In genomic region chr4:116175136-116175535, GRCm38 (mm10) we compare ENCODE assay signal across 18 mouse cellular contexts. TPM values are rescaled to one million over a fixed set of nuclear protein-coding genes. Genes with fewer than 3 reads are reported as not detected.
A peak's percentile ranks its signal among the peaks of the same experiment; 100 is the strongest.
DNase-seq lines count a peak whose midpoint lies in the region; ATAC-seq and TF ChIP-seq lines count a peak whose summit lies in the region.
"Had no signal": no experiment of that assay in that cellular context is flagged by ENCODE, and none has a peak within 500 bp of the region (broad histone marks: within the 10 kb centered on the region; RNA-seq: fewer than 3 reads in every experiment).

No protein-coding gene starts in this region.

- H3K4me1 ChIP-seq in heart, embryonic 10.5 days = peaks cover 46% of the 10 kb centered on the region
- peaks cover 28% of the 10 kb centered on the region for H3K4me1 ChIP-seq in intestine, embryonic 14.5 days (replicated peaks; ENCODE audit: control insufficient read depth, insufficient read depth, low read length)
- peaks cover 13% of the 10 kb centered on the region for H3K4me1 ChIP-seq in intestine, postnatal 0 days (replicated peaks; ENCODE audit: control insufficient read depth, insufficient read depth, low read length)
- H3K4me1 ChIP-seq in lung, postnatal 0 days (ENCODE audit: insufficient read depth, low read depth, low read length) = peaks cover 10% of the 10 kb centered on the region
- H3K4me1 ChIP-seq in stomach, embryonic 16.5 days (ENCODE audit: control insufficient read depth, insufficient read depth, low read length) = peaks cover 24% of the 10 kb centered on the region

- H3K9me3 ChIP-seq in heart, embryonic 10.5 days = no peaks in the 10 kb centered on the region
- no peaks in the 10 kb centered on the region for H3K9me3 ChIP-seq in intestine, embryonic 14.5 days (ENCODE audit: control insufficient read depth, low read length)
- no peaks in the 10 kb centered on the region for H3K9me3 ChIP-seq in intestine, postnatal 0 days (ENCODE audit: control insufficient read depth)
- H3K9me3 ChIP-seq in lung, postnatal 0 days (ENCODE audit: low read length) = no peaks in the 10 kb centered on the region
- no peaks in the 10 kb centered on the region for H3K9me3 ChIP-seq in stomach, embryonic 16.5 days (replicated peaks; ENCODE audit: control insufficient read depth, low read length)
- H3K9me3 ChIP-seq: embryonic facial prominence, embryonic 12.5 days; forebrain, embryonic 10.5 days; hindbrain, embryonic 15.5 days; limb, embryonic 13.5 days had no signal

- H3K4me2 ChIP-seq in intestine, embryonic 14.5 days (ENCODE audit: low read length) = no peak overlapping the region
- no peak overlapping the region for H3K4me2 ChIP-seq in intestine, postnatal 0 days (replicated peaks; ENCODE audit: low read depth)
- no peak overlapping the region for H3K4me2 ChIP-seq in lung, postnatal 0 days (replicated peaks; ENCODE audit: low read depth, low read length)
- no peak overlapping the region for H3K4me2 ChIP-seq in stomach, embryonic 16.5 days (ENCODE audit: low read depth, low read length)
- H3K4me2 ChIP-seq: embryonic facial prominence, embryonic 12.5 days; hindbrain, embryonic 15.5 days; limb, embryonic 13.5 days had no signal

- no peak for TF ChIP-seq CTCF in intestine, postnatal 0 days (IDR thresholded peaks at IDR 0.05; ENCODE audit: low read depth)
- no peak for TF ChIP-seq CTCF in lung, postnatal 0 days (IDR thresholded peaks at IDR 0.05)

- H3K4me3 ChIP-seq in heart, embryonic 10.5 days = no peak overlapping the region
- no peak overlapping the region for H3K4me3 ChIP-seq in intestine, embryonic 14.5 days (ENCODE audit: low read depth, low read length)
- H3K4me3 ChIP-seq in intestine, postnatal 0 days (ENCODE audit: low read depth, low read length) = no peak overlapping the region
- no peak overlapping the region for H3K4me3 ChIP-seq in lung, postnatal 0 days (ENCODE audit: low read depth, low read length)
- no peak overlapping the region for H3K4me3 ChIP-seq in stomach, embryonic 16.5 days (replicated peaks; ENCODE audit: low read length)
- H3K4me3 ChIP-seq: embryonic facial prominence, embryonic 12.5 days; forebrain, embryonic 10.5 days; hindbrain, embryonic 15.5 days; limb, embryonic 13.5 days had no signal

- no peak for TF ChIP-seq EP300 in lung, postnatal 0 days (IDR thresholded peaks at IDR 0.05)

- intact Hi-C loops in heart, postnatal 25 days (cut with DNase I) = no loop called here

- peak overlapping the region; percentile 87 for H3K27ac ChIP-seq in heart, embryonic 10.5 days
- H3K27ac ChIP-seq in intestine, embryonic 14.5 days (ENCODE audit: low read depth) = peak overlapping the region; percentile 85
- no peak overlapping the region for H3K27ac ChIP-seq in intestine, postnatal 0 days (ENCODE audit: low read depth, low read length)
- peak overlapping the region; percentile 95 for H3K27ac ChIP-seq in lung, postnatal 0 days (ENCODE audit: low read length)
- H3K27ac ChIP-seq in stomach, embryonic 16.5 days (ENCODE audit: low read length) = peak overlapping the region; percentile 60
- H3K27ac ChIP-seq: embryonic facial prominence, embryonic 12.5 days had no signal

- H3K9ac ChIP-seq in intestine, embryonic 14.5 days (ENCODE audit: low read length) = no peak overlapping the region
- no peak overlapping the region for H3K9ac ChIP-seq in intestine, postnatal 0 days (ENCODE audit: low read depth, low read length)
- H3K9ac ChIP-seq in lung, postnatal 0 days (replicated peaks; ENCODE audit: low read depth) = no peak overlapping the region; the same call in 1 of the 2 replicates
- H3K9ac ChIP-seq in stomach, embryonic 16.5 days (ENCODE audit: low read length) = no peak overlapping the region
- H3K9ac ChIP-seq: embryonic facial prominence, embryonic 12.5 days; hindbrain, embryonic 15.5 days; limb, embryonic 13.5 days had no signal

- ATAC-seq in intestine, embryonic 14.5 days (replicated peaks; ENCODE audit: low FRiP score, low TSS enrichment, low read depth) = no peak
- no peak for ATAC-seq in intestine, postnatal 0 days
- no peak for ATAC-seq in lung, postnatal 0 days
- ATAC-seq in stomach, embryonic 16.5 days (ENCODE audit: insufficient read depth, low FRiP score) = no peak
- ATAC-seq: activated CD4-positive, CD25-positive, alpha-beta regulatory T cell, adult 4 months had no signal

- no peaks in the 10 kb centered on the region for H3K27me3 ChIP-seq in heart, embryonic 10.5 days (ENCODE audit: insufficient read depth, poor library complexity, severe bottlenecking)
- no peaks in the 10 kb centered on the region for H3K27me3 ChIP-seq in intestine, embryonic 14.5 days (replicated peaks; ENCODE audit: control insufficient read depth, insufficient read depth, low read length)
- no peaks in the 10 kb centered on the region for H3K27me3 ChIP-seq in intestine, postnatal 0 days (replicated peaks; ENCODE audit: control insufficient read depth, insufficient read depth, low read length)
- H3K27me3 ChIP-seq in lung, postnatal 0 days (replicated peaks; ENCODE audit: insufficient read depth, low read length) = no peaks in the 10 kb centered on the region
- H3K27me3 ChIP-seq in stomach, embryonic 16.5 days (ENCODE audit: control insufficient read depth, insufficient read depth, low read length) = no peaks in the 10 kb centered on the region
- H3K27me3 ChIP-seq: embryonic facial prominence, embryonic 12.5 days; hindbrain, embryonic 15.5 days; limb, embryonic 13.5 days had no signal

- no peaks in the 10 kb centered on the region for H3K36me3 ChIP-seq in heart, embryonic 10.5 days
- H3K36me3 ChIP-seq in intestine, embryonic 14.5 days (ENCODE audit: control insufficient read depth, insufficient read depth, low read length) = no peaks in the 10 kb centered on the region
- H3K36me3 ChIP-seq in intestine, postnatal 0 days (ENCODE audit: control insufficient read depth, insufficient read depth) = no peaks in the 10 kb centered on the region
- H3K36me3 ChIP-seq in lung, postnatal 0 days (ENCODE audit: insufficient read depth, low read length) = no peaks in the 10 kb centered on the region
- no peaks in the 10 kb centered on the region for H3K36me3 ChIP-seq in stomach, embryonic 16.5 days (ENCODE audit: control insufficient read depth, insufficient read depth, low read length)
- H3K36me3 ChIP-seq: embryonic facial prominence, embryonic 12.5 days; forebrain, embryonic 10.5 days; hindbrain, embryonic 15.5 days; limb, embryonic 13.5 days had no signal

- no peak for DNase-seq in heart, embryonic 10.5 days (ENCODE audit: low spot score)
- no peak for DNase-seq in heart, postnatal 25 days (ENCODE audit: low spot score)
- DNase-seq in intestine, embryonic 14.5 days (ENCODE audit: low spot score) = no peak
- no peak for DNase-seq in lung, postnatal 0 days (ENCODE audit: low spot score)
- no peak for DNase-seq in lung, postnatal 4 days
- DNase-seq: layer of hippocampus, postnatal 36 days; thymus, postnatal 4 days had no signal

RNA-seq across cellular contexts. Expression of gene Gm49337, which starts 2.0 kb away (rescaled TPM):
- not detected in 2 replicates for polyA plus RNA-seq in heart, embryonic 10.5 days (2016; fragmentation: Nextera tagmentation; extraction: Ambion mirVana)
- under 1 TPM in 1 of 2 experiments, not detected in 1; 0.39 TPM for total RNA-seq in heart, postnatal 25 days (2021)
- polyA plus RNA-seq in intestine, embryonic 14.5 days (2014; fragmentation: Nextera tagmentation; extraction: Ambion mirVana) = not detected in 2 replicates
- not detected in 2 replicates for polyA plus RNA-seq in intestine, postnatal 0 days (2015; fragmentation: Nextera tagmentation; extraction: Ambion mirVana)
- polyA plus RNA-seq in lung, postnatal 0 days (2015; fragmentation: Nextera tagmentation; extraction: Ambion mirVana) = not detected in 2 replicates
- not detected in 2 replicates for polyA plus RNA-seq in stomach, embryonic 16.5 days (2015; fragmentation: Nextera tagmentation; extraction: Ambion mirVana)
- total RNA-seq: adrenal gland, postnatal 4 days; neutrophil, adult 5-6 weeks had no signal
- polyA plus RNA-seq: activated CD4-positive, CD25-positive, alpha-beta regulatory T cell, adult 4 months; embryonic facial prominence, embryonic 12.5 days; forebrain, embryonic 10.5 days; hindbrain, embryonic 15.5 days; limb, embryonic 13.5 days; macrophage had no signal

RNA-seq across cellular contexts. Expression of gene 1700042G07Rik, which starts 2.0 kb away (rescaled TPM):
- polyA plus RNA-seq in heart, embryonic 10.5 days (2016; fragmentation: Nextera tagmentation; extraction: Ambion mirVana) = not detected in 2 replicates
- not detected for total RNA-seq in heart, postnatal 25 days (2021)
- not detected in 2 replicates for polyA plus RNA-seq in intestine, embryonic 14.5 days (2014; fragmentation: Nextera tagmentation; extraction: Ambion mirVana)
- not detected in 2 replicates for polyA plus RNA-seq in intestine, postnatal 0 days (2015; fragmentation: Nextera tagmentation; extraction: Ambion mirVana)
- not detected in 2 replicates for polyA plus RNA-seq in lung, postnatal 0 days (2015; fragmentation: Nextera tagmentation; extraction: Ambion mirVana)
- not detected in 2 replicates for polyA plus RNA-seq in stomach, embryonic 16.5 days (2015; fragmentation: Nextera tagmentation; extraction: Ambion mirVana)
- total RNA-seq: adrenal gland, postnatal 4 days; layer of hippocampus, postnatal 36 days; monocyte, adult 5-6 weeks; neutrophil, adult 5-6 weeks had no signal
- polyA plus RNA-seq: activated CD4-positive, CD25-positive, alpha-beta regulatory T cell, adult 4 months; embryonic facial prominence, embryonic 12.5 days; forebrain, embryonic 10.5 days; hindbrain, embryonic 15.5 days; limb, embryonic 13.5 days; macrophage had no signal

RNA-seq across cellular contexts. Expression of gene Tspan1, which starts 7.7 kb away (rescaled TPM):
- 0.10 TPM in 1 of 2 replicates, not detected in the other for polyA plus RNA-seq in heart, embryonic 10.5 days (2016; fragmentation: Nextera tagmentation; extraction: Ambion mirVana)
- total RNA-seq in heart, postnatal 25 days (2021) = not detected
- polyA plus RNA-seq in intestine, embryonic 14.5 days (2014; fragmentation: Nextera tagmentation; extraction: Ambion mirVana) = 26.5 and 33.5 TPM in 2 replicates
- 40.1 and 63.8 TPM in 2 replicates for polyA plus RNA-seq in intestine, postnatal 0 days (2015; fragmentation: Nextera tagmentation; extraction: Ambion mirVana)
- 118 and 131 TPM in 2 replicates for polyA plus RNA-seq in lung, postnatal 0 days (2015; fragmentation: Nextera tagmentation; extraction: Ambion mirVana)
- polyA plus RNA-seq in stomach, embryonic 16.5 days (2015; fragmentation: Nextera tagmentation; extraction: Ambion mirVana) = 76.4 and 99.5 TPM in 2 replicates
- total RNA-seq: layer of hippocampus, postnatal 36 days; monocyte, adult 5-6 weeks had no signal
- polyA plus RNA-seq: activated CD4-positive, CD25-positive, alpha-beta regulatory T cell, adult 4 months; forebrain, embryonic 10.5 days; macrophage had no signal

RNA-seq across cellular contexts. Expression of gene Lurap1, which starts 24.0 kb away (rescaled TPM):
- polyA plus RNA-seq in heart, embryonic 10.5 days (2016; fragmentation: Nextera tagmentation; extraction: Ambion mirVana) = 1.4 and 1.9 TPM in 2 replicates
- 1 to 10 TPM; 3.3 to 3.9 TPM for total RNA-seq in heart, postnatal 25 days (2021)
- 1.9 and 2.5 TPM in 2 replicates for polyA plus RNA-seq in intestine, embryonic 14.5 days (2014; fragmentation: Nextera tagmentation; extraction: Ambion mirVana)
- polyA plus RNA-seq in intestine, postnatal 0 days (2015; fragmentation: Nextera tagmentation; extraction: Ambion mirVana) = 0.56 and 0.68 TPM in 2 replicates
- 2.6 and 2.8 TPM in 2 replicates for polyA plus RNA-seq in lung, postnatal 0 days (2015; fragmentation: Nextera tagmentation; extraction: Ambion mirVana)
- 2.6 and 3.0 TPM in 2 replicates for polyA plus RNA-seq in stomach, embryonic 16.5 days (2015; fragmentation: Nextera tagmentation; extraction: Ambion mirVana)

RNA-seq across cellular contexts. Expression of gene Pik3r3, which starts 46.3 kb away (rescaled TPM):
- 17.2 and 22.7 TPM in 2 replicates for polyA plus RNA-seq in heart, embryonic 10.5 days (2016; fragmentation: Nextera tagmentation; extraction: Ambion mirVana)
- 10 to 100 TPM; 12.9 to 13.1 TPM for total RNA-seq in heart, postnatal 25 days (2021)
- 13.9 and 14.3 TPM in 2 replicates for polyA plus RNA-seq in intestine, embryonic 14.5 days (2014; fragmentation: Nextera tagmentation; extraction: Ambion mirVana)
- polyA plus RNA-seq in intestine, postnatal 0 days (2015; fragmentation: Nextera tagmentation; extraction: Ambion mirVana) = 2.9 and 3.5 TPM in 2 replicates
- polyA plus RNA-seq in lung, postnatal 0 days (2015; fragmentation: Nextera tagmentation; extraction: Ambion mirVana) = 10.0 and 11.7 TPM in 2 replicates
- polyA plus RNA-seq in stomach, embryonic 16.5 days (2015; fragmentation: Nextera tagmentation; extraction: Ambion mirVana) = 12.3 and 12.6 TPM in 2 replicates
- total RNA-seq: monocyte, adult 5-6 weeks had no signal

Comparison
In these comparisons a context has a peak if more than half of its experiments do, and no peak if none do; other contexts are left out.
1. RNA of gene Tspan1, which starts 7.7 kb away (polyA plus RNA-seq): 118 to 131 TPM in lung, postnatal 0 days, 76.4 to 99.5 TPM in stomach, embryonic 16.5 days, 40.1 to 63.8 TPM in intestine, postnatal 0 days and 26.5 to 33.5 TPM in intestine, embryonic 14.5 days; 0.10 TPM in heart, embryonic 10.5 days; every median in the first group is over 10 times any median in the second.